Mouse (Mus musculus) liver, embryonic 14.5 days (tissue): ENCODE measurements at regions not wholly inside any gene's neighbourhood (a gene's known extent, or its start where the extent isn't known, plus 50 kb on each side); places are given as distances from the start of the nearest gene placed in this dataset.

ENCODE experiments used
- ATAC-seq: fragments of 200-750 bp; cut with Nextera tagmentation; 2 replicates; pipeline ENCODE4 v1.8.0; 2017; ENCODE audit warnings: moderate number of reproducible peaks, mild to moderate bottlenecking, moderate library complexity; ENCODE audit not compliant: insufficient read depth
- DNase-seq, 3 experiments: peaks; one replicate each; pipeline ENCODE4 v3.0.0-alpha.2; 2012 to 2013; ENCODE audit warnings: low read depth in 3 of 3, low spot score in 3 of 3
- H3K27ac ChIP-seq: fragments of 300-500 bp; sonication (generic); 2 replicates; pipeline ENCODE4 v1.5.1; 2014; ENCODE audit warnings: moderate library complexity, mild to moderate bottlenecking, control low read depth, inconsistent platforms
- H3K27me3 ChIP-seq: fragments of 300-500 bp; sonication (generic); 2 replicates; pipeline ENCODE4 v1.6.1; 2014; ENCODE audit warnings: mild to moderate bottlenecking, low read length, moderate library complexity; ENCODE audit not compliant: control insufficient read depth, insufficient read depth
- H3K36me3 ChIP-seq: fragments of 300-500 bp; sonication (generic); replicated peaks from 2 replicates; pipeline ENCODE4 v1.6.1; 2014; ENCODE audit warnings: low read depth; ENCODE audit not compliant: control insufficient read depth, insufficient read depth
- H3K4me1 ChIP-seq, 2 experiments: fragments of 200-500 bp in 1 of 2; fragments of 300-500 bp in 1 of 2; sonication (generic) in 1 of 2; replicated peaks; 2 replicates each; pipeline ENCODE4 v1.6.1; 2012 to 2014; ENCODE audit warnings: antibody characterized with exemption in 1 of 2, inconsistent platforms in 1 of 2, low read length in 1 of 2; ENCODE audit not compliant: control insufficient read depth in 2 of 2, insufficient read depth in 2 of 2
- H3K4me2 ChIP-seq: fragments of 300-500 bp; sonication (generic); 2 replicates; pipeline ENCODE4 v1.6.1; 2014; ENCODE audit warnings: low read depth, mild to moderate bottlenecking, control low read depth, moderate library complexity
- H3K4me3 ChIP-seq, 2 experiments: fragments of 200-500 bp in 1 of 2; fragments of 300-500 bp in 1 of 2; sonication (generic) in 1 of 2; 2 replicates each; pipeline ENCODE4 v1.5.1; 2012 to 2014; ENCODE audit warnings: low read depth in 2 of 2, low read length in 2 of 2, mild to moderate bottlenecking in 2 of 2, control low read depth in 1 of 2, inconsistent platforms in 1 of 2, moderate library complexity in 1 of 2; ENCODE audit not compliant: insufficient read depth in 1 of 2
- H3K9ac ChIP-seq: fragments of 300-500 bp; sonication (generic); replicated peaks from 2 replicates; pipeline ENCODE4 v1.6.1; 2014; ENCODE audit warnings: mild to moderate bottlenecking, control low read depth, moderate library complexity
- H3K9me3 ChIP-seq: fragments of 300-500 bp; sonication (generic); 2 replicates; pipeline ENCODE4 v1.6.1; 2016; ENCODE audit warnings: low read length, mixed read lengths; ENCODE audit not compliant: control insufficient read depth
- CTCF ChIP-seq: IDR thresholded peaks from 2 replicates; pipeline ENCODE4 v1.5.1; 2016; ENCODE audit warnings: antibody characterized with exemption, low read depth, control low read depth
- EP300 ChIP-seq: IDR thresholded peaks from 2 replicates; pipeline ENCODE4 v1.6.1; 2016; ENCODE audit warnings: antibody characterized with exemption, low read depth
- WGBS: fragments of 180-500 bp; shearing (Covaris S2); extraction: QIAGEN DNeasy Blood & Tissue Kit; methylation state at CpG from one replicate; pipeline ENCODE4 v1.1.7; 2014; ENCODE audit not compliant: insufficient replicate concordance; 5-methylcytosine and 5-hydroxymethylcytosine counted together

GRCm38 (mm10) chr3:104298409-104298808 is 78.2 kb upstream of the Magi3 start:
- H3K27ac ChIP-seq: no peak overlapping the region
- ATAC-seq (no peak), DNase-seq (no peak)
- H3K4me3 ChIP-seq: no peak overlapping the region
- TF ChIP-seq EP300 (no peak), CTCF (no peak)
- no peak overlapping the region for H3K9ac ChIP-seq
- 46% methylated on average over 2 of the region's 2 CpGs for WGBS
- no peaks in the 10 kb centered on the region for H3K27me3 ChIP-seq
- no peak overlapping the region for H3K4me2 ChIP-seq
- H3K36me3 ChIP-seq: no peaks in the 10 kb centered on the region
- H3K9me3 ChIP-seq: no peaks in the 10 kb centered on the region
- no peaks in the 10 kb centered on the region for H3K4me1 ChIP-seq

- DNase-seq (no peak), ATAC-seq (no peak)
- Histone ChIP-seq H3K27ac (no peak overlapping the region), H3K4me3 (no peak overlapping the region), H3K9me3 (no peaks in the 10 kb centered on the region), H3K27me3 (no peaks in the 10 kb centered on the region), H3K36me3 (no peaks in the 10 kb centered on the region), H3K4me2 (no peak overlapping the region), H3K4me1 (no peaks in the 10 kb centered on the region), H3K9ac (no peak overlapping the region)
- WGBS: 39% methylated on average over 6 of the region's 6 CpGs
- no peak for TF ChIP-seq EP300
- no peak for TF ChIP-seq CTCF
Measured at GRCm38 (mm10) chr3:104297112-104297511, 76.9 kb upstream of the Magi3 start.

- Histone ChIP-seq H3K4me2 (no peak overlapping the region), H3K27me3 (no peaks in the 10 kb centered on the region), H3K9me3 (no peaks in the 10 kb centered on the region), H3K36me3 (no peaks in the 10 kb centered on the region), H3K9ac (no peak overlapping the region), H3K4me3 (no peak overlapping the region), H3K27ac (no peak overlapping the region), H3K4me1 (no peaks in the 10 kb centered on the region)
- ATAC-seq (no peak), DNase-seq (no peak)
- 60% methylated on average over 9 of the region's 9 CpGs for WGBS
- no peak for TF ChIP-seq CTCF
- TF ChIP-seq EP300: no peak
Measured at GRCm38 (mm10) chr3:104295856-104296255, 75.7 kb upstream of the Magi3 start.

- H3K27me3 ChIP-seq: no peaks in the 10 kb centered on the region
- no peak overlapping the region for H3K9ac ChIP-seq
- no peak overlapping the region for H3K4me2 ChIP-seq
- H3K27ac ChIP-seq: no peak overlapping the region
- H3K9me3 ChIP-seq: no peaks in the 10 kb centered on the region
- H3K4me3 ChIP-seq: no peak overlapping the region
- 59% methylated on average over 8 of the region's 8 CpGs for WGBS
- ATAC-seq (no peak), DNase-seq (no peak)
- no peaks in the 10 kb centered on the region for H3K4me1 ChIP-seq
- no peaks in the 10 kb centered on the region for H3K36me3 ChIP-seq
- no peak for TF ChIP-seq EP300
- TF ChIP-seq CTCF: no peak
Measured at GRCm38 (mm10) chr3:104295015-104295719, 75.0 kb upstream of the Magi3 start.

GRCm38 (mm10) chr3:104293869-104294268 is 73.7 kb upstream of the Magi3 start:
- Histone ChIP-seq H3K27ac (no peak overlapping the region), H3K4me3 (no peak overlapping the region), H3K4me1 (no peaks in the 10 kb centered on the region), H3K27me3 (no peaks in the 10 kb centered on the region), H3K4me2 (no peak overlapping the region), H3K36me3 (no peaks in the 10 kb centered on the region), H3K9me3 (no peaks in the 10 kb centered on the region), H3K9ac (no peak overlapping the region)
- DNase-seq (no peak), ATAC-seq (no peak)
- TF ChIP-seq CTCF (no peak), EP300 (no peak)
- WGBS: 44% methylated on average over 3 of the region's 3 CpGs
